Mouse (Mus musculus) cerebellum, adult 2 months (tissue): ENCODE measurements at regions not wholly inside any gene's neighbourhood (a gene's known extent, or its start where the extent isn't known, plus 50 kb on each side); places are given as distances from the start of the nearest gene placed in this dataset.
"Not testable (repeated sequence)": the region's sequence is repeated elsewhere in the genome, so short reads cannot be mapped to it uniquely, and the experiment has no call there.

Experiments used
- DNase-seq, 2 experiments: peaks; one replicate each; pipeline ENCODE4 v3.0.0; 2021
- H3K27ac ChIP-seq: fragments of 200-500 bp; 2 replicates; pipeline ENCODE4 v1.5.1; 2012; ENCODE audit warnings: low read length, control low read depth, inconsistent platforms; ENCODE audit not compliant: insufficient read depth
- H3K27me3 ChIP-seq: fragments of 200-500 bp; 2 replicates; pipeline ENCODE4 v1.6.1; 2012; ENCODE audit warnings: inconsistent platforms, mild to moderate bottlenecking, low read length, moderate library complexity; ENCODE audit not compliant: control insufficient read depth, insufficient read depth
- H3K4me1 ChIP-seq: fragments of 200-500 bp; 2 replicates; pipeline ENCODE4 v1.6.1; 2011; ENCODE audit warnings: low read length; ENCODE audit not compliant: control insufficient read depth, insufficient read depth
- H3K4me3 ChIP-seq: fragments of 200-500 bp; replicated peaks from 2 replicates; pipeline ENCODE3; 2011; ENCODE audit warnings: mild to moderate bottlenecking, low read depth, low read length, control low read depth; ENCODE audit not compliant: insufficient read depth
- CTCF ChIP-seq: fragments of 200-500 bp; IDR thresholded peaks from 2 replicates; pipeline ENCODE4 v1.5.1; 2011; ENCODE audit warnings: low read depth, mild to moderate bottlenecking, control low read depth, low read length, moderate library complexity, borderline replicate concordance; ENCODE audit not compliant: insufficient read depth
- POLR2A ChIP-seq: fragments of 200-500 bp; IDR thresholded peaks from 2 replicates; pipeline ENCODE4 v1.6.1; 2011; ENCODE audit warnings: low read length, control low read depth, borderline replicate concordance; ENCODE audit not compliant: insufficient read depth
- WGBS: fragments of 180-500 bp; shearing (Covaris S2); methylation state at CpG from one replicate; pipeline ENCODE4 v1.1.7; 2018; 5-methylcytosine and 5-hydroxymethylcytosine counted together

DNA sequence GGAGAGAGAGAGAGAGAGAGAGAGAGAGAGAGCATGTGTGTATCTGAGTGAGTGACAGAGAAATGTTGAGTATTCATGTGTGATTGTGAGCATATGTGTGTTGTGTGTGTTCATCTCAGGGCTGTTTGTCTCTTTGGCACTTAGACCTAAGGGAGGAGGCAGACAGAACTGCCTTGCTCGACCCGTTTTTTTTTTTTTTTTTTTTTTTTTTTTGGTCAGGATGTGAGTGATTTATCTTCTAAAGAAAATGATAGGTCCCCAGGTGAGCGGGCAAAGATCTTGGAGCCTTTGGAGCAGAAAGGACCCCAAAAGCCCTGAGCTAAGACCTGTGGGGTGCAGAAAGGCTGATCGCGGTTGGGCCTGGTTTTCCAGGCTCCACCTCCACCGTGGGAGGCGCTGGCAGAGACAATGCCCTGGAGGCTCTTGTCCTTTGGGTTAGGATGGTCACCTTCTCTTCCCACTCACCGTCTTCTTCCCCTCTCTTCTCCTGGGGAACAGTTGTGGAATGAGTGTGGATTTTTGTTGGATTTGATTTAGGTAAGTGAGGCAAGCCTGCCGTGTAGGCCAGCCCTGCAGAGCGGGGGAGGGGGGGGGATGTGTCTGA is 147.1 kb upstream of the Ttc29 start:
- TF ChIP-seq CTCF (no peak), POLR2A (no peak)
- DNase-seq = no peak
- Histone ChIP-seq H3K27ac (no peak overlapping the region), H3K27me3 (no peaks in the 10 kb centered on the region; the same call in 1 of the 2 replicates), H3K4me3 (no peak overlapping the region), H3K4me1 (no peaks in the 10 kb centered on the region)
- 35% methylated on average over 10 of the region's 10 CpGs for WGBS

DNA sequence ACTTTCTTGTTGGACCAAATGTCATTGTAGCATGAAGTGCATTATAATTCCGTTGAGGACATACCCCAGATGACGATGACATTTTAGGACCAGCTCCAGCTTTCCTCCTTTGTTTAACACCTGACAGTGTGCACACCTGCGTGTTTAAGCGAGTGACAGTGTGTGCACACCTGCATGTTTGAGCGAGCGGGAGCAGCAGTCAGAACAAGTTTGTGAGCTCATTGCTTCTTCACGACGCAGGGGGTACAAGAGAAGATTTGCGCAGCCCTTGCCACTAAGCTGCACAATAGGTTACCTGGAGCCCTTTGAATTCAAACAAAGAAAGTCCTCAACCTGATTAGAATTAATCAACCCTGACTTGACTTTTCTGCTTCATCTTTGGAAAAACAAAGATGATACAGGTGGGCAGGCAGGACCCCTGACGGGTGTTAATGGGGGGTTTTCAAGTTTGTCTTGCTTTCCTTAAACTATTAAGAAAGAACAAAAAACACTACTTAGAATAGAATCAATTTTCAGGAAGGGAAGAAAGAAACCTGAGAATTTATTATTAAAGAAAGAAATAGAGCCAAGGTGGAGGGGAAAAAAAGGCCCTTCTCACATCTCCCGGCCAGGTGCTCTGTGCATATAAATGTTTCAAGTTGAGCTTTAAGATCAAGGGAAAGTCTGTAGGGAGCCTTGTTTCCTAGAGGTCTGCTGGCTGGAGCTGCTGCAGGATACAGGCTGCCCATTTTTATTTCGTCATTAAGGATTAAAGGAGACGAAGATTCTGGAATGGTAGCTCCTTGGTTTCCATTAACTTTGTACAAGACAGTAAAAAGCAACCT is 144.8 kb upstream of the Ttc29 start:
- DNase-seq = no peak
- Histone ChIP-seq H3K27me3 (no peaks in the 10 kb centered on the region; the same call in 1 of the 2 replicates), H3K4me3 (no peak overlapping the region), H3K4me1 (no peaks in the 10 kb centered on the region), H3K27ac (no peak overlapping the region)
- TF ChIP-seq POLR2A (no peak), CTCF (no peak)
- WGBS = 58% methylated on average over 13 of the region's 13 CpGs

DNA sequence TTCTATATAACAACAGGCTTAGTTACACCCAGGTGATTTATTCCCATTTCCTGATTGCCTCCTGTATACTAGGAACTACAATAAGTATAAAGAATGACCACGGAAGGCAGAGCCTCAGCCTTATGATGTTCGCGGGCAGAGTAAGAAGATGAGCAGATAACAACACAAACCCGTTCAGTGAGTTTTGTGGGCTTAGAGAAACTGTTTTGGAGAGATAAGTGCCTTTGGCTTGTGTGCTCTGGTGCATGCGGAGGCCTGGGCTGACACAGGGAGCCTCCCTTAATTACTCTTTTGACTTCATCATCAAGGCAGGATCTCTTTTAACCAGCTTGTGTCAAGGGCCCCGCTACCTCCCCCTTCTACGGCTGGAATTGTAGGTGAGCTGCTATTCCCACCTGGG is 139.3 kb upstream of the Ttc29 start:
- no peak for TF ChIP-seq CTCF
- no peak for TF ChIP-seq POLR2A
- WGBS = 97% methylated on average over 7 of the region's 7 CpGs
- DNase-seq = no peak
- H3K4me1 ChIP-seq = no peaks in the 10 kb centered on the region; the same call in none of the 2 replicates
- no peak overlapping the region for H3K27ac ChIP-seq
- H3K27me3 ChIP-seq = no peaks in the 10 kb centered on the region; the same call in 1 of the 2 replicates
- H3K4me3 ChIP-seq = no peak overlapping the region

DNA sequence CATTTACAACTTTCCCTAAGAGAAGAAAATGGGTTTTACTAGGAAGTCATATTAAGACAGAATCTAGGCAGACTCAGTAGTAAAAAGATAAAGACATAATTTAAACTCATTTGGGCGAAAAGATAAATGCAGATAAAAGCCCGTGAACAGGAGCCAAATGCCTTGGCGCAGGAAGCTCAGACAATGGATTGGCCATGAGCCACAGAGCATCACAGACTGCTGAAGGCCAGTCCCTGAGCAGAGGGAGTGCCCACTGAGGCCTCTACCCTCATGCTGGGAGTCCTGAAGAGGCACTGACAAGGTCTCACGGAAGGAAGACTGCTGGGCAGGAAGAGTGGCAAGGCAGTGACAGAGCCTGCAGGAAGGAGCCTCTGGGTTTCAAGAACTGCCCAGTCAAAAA is 136.0 kb upstream of the Ttc29 start:
- Histone ChIP-seq H3K27ac (no peak overlapping the region), H3K4me1 (no peaks in the 10 kb centered on the region; the same call in none of the 2 replicates), H3K4me3 (no peak overlapping the region), H3K27me3 (no peaks in the 10 kb centered on the region)
- no peak for DNase-seq
- WGBS = 6% methylated on average over 4 of the region's 4 CpGs
- TF ChIP-seq CTCF (no peak), POLR2A (no peak)

DNA sequence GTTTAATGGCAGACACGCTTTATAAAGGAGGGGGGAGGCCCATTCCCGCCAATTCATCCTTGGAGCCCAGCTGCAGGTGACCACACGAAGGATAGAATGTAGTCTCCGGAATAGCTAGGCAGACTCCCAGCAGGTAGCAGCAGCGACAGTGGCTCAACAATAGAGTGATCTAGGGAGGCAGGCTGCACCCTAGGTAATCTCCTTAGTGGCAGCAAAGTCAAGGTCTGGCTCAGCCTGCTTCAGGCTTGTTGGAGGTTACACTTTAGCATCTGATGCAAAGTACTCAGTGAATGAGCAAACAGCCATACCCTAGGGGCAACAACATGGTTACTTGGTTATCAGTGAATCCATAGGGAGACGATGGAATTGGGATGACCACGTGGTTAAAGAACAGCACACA is 131.7 kb upstream of the Ttc29 start:
- H3K4me3 ChIP-seq, H3K27ac ChIP-seq, H3K27me3 ChIP-seq, H3K4me1 ChIP-seq, DNase-seq: not testable (repeated sequence)
- WGBS = 59% methylated on average over 7 of the region's 7 CpGs

DNA sequence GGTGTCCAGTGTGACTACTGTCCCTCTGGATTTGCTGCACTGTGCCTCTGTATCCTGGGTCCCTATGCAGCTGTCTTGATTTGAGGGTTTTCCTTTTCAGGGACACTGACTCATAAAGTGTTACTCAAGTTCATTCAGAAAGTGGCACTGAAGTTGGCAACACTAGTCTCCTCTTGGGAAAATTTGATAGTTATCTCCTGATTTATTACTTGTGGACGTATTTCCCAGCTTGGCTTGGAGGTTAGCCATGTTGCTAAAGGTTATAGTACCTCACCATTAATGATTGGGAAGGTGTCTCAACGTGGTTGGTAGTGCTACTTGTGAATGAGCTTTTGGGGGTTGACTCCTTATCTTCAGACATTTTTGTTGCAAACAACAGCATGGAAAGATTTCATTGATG is 130.1 kb upstream of the Ttc29 start:
- 84% methylated on average over 2 of the region's 2 CpGs for WGBS
- Histone ChIP-seq H3K4me3 (no peak overlapping the region), H3K27me3 (no peaks in the 10 kb centered on the region), H3K27ac (no peak overlapping the region), H3K4me1 (no peaks in the 10 kb centered on the region; the same call in 1 of the 2 replicates)
- TF ChIP-seq CTCF (no peak), POLR2A (no peak)
- DNase-seq = no peak

DNA sequence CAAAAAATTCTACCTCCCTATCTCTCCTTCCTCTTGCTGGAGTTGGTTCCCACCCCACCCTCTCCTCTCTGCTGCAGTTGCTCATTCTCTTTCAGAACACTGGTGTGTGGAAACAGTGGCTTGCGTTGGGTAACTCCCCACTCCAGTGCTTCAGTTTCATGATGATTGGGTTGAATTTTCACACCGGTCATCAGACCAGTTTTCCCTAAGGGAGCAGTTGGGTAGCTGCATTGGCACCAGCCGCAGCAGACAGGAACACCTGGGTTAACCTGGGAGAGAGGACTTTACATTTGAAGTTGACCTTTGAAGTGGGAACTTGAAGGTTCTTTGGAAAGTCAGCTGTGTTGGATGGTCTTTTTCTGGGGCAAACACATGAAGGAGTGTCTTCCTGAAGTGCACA is 126.7 kb upstream of the Ttc29 start:
- 94% methylated on average over 3 of the region's 3 CpGs for WGBS
- TF ChIP-seq POLR2A = no peak
- no peak for TF ChIP-seq CTCF
- no peaks in the 10 kb centered on the region for H3K27me3 ChIP-seq

DNA sequence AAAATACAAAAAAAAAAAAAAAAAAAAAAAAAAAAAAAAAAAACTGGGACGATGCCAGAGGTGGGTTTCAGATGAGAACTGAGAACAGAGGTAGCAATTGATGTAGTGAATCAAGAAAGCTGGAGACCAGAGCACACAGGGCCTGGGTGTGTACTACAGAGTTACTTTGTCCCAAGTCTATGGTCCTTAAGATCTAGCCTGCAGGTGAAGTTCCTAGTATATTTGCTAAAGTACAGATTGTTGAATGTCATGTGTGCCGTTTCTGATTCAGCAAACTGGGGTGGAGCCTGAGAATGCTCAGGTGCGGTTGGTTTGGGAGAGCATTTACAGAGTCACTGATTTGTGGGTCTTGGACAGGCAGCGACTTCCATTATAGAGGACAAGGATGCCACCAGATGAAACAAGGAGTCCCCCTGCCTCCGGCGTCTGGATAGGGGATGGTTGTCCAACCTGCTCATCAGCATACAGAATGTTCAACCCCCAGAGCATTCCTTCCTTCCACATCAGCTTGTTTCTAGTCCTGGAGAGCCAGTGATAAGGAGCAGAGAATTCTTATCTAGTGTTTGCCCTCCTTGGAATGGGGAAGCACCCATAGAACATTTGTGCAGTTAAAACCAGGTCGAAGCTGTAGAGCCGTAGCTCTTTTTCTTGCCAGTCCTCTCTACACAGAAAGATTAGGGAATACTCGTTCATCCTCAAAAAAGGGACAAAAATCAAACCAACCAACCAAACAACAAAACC is 122.5 kb upstream of the Ttc29 start:
- DNase-seq = no peak
- no peak overlapping the region for H3K27ac ChIP-seq
- no peaks in the 10 kb centered on the region for H3K4me1 ChIP-seq
- WGBS = 91% methylated on average over 9 of the region's 9 CpGs
- H3K27me3 ChIP-seq = no peaks in the 10 kb centered on the region
- no peak overlapping the region for H3K4me3 ChIP-seq
- no peak for TF ChIP-seq CTCF
- TF ChIP-seq POLR2A = no peak

More for the DNA sequence above, 126.7 kb upstream of the Ttc29 start:
- no peaks in the 10 kb centered on the region for H3K4me1 ChIP-seq
- no peak overlapping the region for H3K4me3 ChIP-seq
- no peak for DNase-seq
- no peak overlapping the region for H3K27ac ChIP-seq
